Mouse (Mus musculus): ENCODE data around the gene Hspa12a. TPM values are rescaled to one million over a fixed set of nuclear protein-coding genes. Genes with fewer than 3 reads are reported as not detected.

Hspa12a gene
- polyA plus RNA-seq, 1 experiment from 2014 or later = 5.1 TPM

Small RNAs within 50 kb of the gene (microRNA-seq; reads per million reads assigned to microRNA genes)
- 6.1 reads per million, percentile 6 among the genes with 10 or more reads in this experiment for gene Mir3086 (ENCODE audit: borderline number of aligned reads)

Other genes starting within 250 kb of the Hspa12a start
- not detected in 2 replicates for gene Pnliprp1, start 214.8 kb downstream of the Hspa12a start, polyA plus RNA-seq (2014; fragmentation: Nextera tagmentation; extraction: Ambion mirVana)
- gene Pnliprp2, start 183.9 kb downstream of the Hspa12a start, polyA plus RNA-seq (2014; fragmentation: Nextera tagmentation; extraction: Ambion mirVana) = not detected in 2 replicates
- gene 1700019N19Rik, start 149.2 kb downstream of the Hspa12a start, polyA plus RNA-seq (2014; fragmentation: Nextera tagmentation; extraction: Ambion mirVana) = not detected in 2 replicates
- gene Eno4, start 229 bp downstream of the Hspa12a start, polyA plus RNA-seq (2014; fragmentation: Nextera tagmentation; extraction: Ambion mirVana) = 0.54 and 0.66 TPM in 2 replicates
- 5.9 and 6.3 TPM in 2 replicates for gene Shtn1, start 132.4 kb upstream of the Hspa12a start, polyA plus RNA-seq (2014; fragmentation: Nextera tagmentation; extraction: Ambion mirVana)
- gene Vax1, start 226.4 kb upstream of the Hspa12a start, polyA plus RNA-seq (2014; fragmentation: Nextera tagmentation; extraction: Ambion mirVana) = 2.2 and 2.6 TPM in 2 replicates